ENCODE assay signal across 37 mouse cellular contexts in genomic region chr3:37090721-37091120, GRCm38 (mm10). TPM values are rescaled to one million over a fixed set of nuclear protein-coding genes. Genes with fewer than 3 reads are reported as not detected.
A peak's percentile ranks its signal among the peaks of the same experiment; 100 is the strongest.
DNase-seq lines count a peak whose midpoint lies in the region; ATAC-seq and TF ChIP-seq lines count a peak whose summit lies in the region.
"Had no signal": no experiment of that assay in that cellular context is flagged by ENCODE, and none has a peak within 500 bp of the region (broad histone marks: within the 10 kb centered on the region; RNA-seq: fewer than 3 reads in every experiment).

No protein-coding gene starts in this region.

- no peak overlapping the region for H3K4me3 ChIP-seq in forebrain, embryonic 13.5 days
- H3K4me3 ChIP-seq in forebrain, embryonic 11.5 days (ENCODE audit: low read depth, low read length): no peak overlapping the region
- H3K4me3 ChIP-seq in forebrain, postnatal 0 days (ENCODE audit: low read depth, low read length): no peak overlapping the region
- H3K4me3 ChIP-seq in midbrain, embryonic 11.5 days (ENCODE audit: low read depth, low read length): no peak overlapping the region
- H3K4me3 ChIP-seq: gastrocnemius, adult 2 months; heart, embryonic 13.5 days; hindbrain, embryonic 10.5 days; hindbrain, embryonic 15.5 days; kidney, embryonic 15.5 days; limb, embryonic 10.5 days; limb, embryonic 15.5 days; midbrain, embryonic 15.5 days; neural tube, embryonic 15.5 days; stomach, embryonic 15.5 days had no signal

- H3K9ac ChIP-seq in forebrain, embryonic 13.5 days: no peak overlapping the region
- no peak overlapping the region for H3K9ac ChIP-seq in forebrain, embryonic 11.5 days (ENCODE audit: low read length)
- no peak overlapping the region for H3K9ac ChIP-seq in forebrain, postnatal 0 days
- no peak overlapping the region for H3K9ac ChIP-seq in midbrain, embryonic 11.5 days (ENCODE audit: low read length)
- H3K9ac ChIP-seq: heart, embryonic 13.5 days; hindbrain, embryonic 15.5 days; kidney, embryonic 15.5 days; limb, embryonic 15.5 days; liver, embryonic 14.5 days; midbrain, embryonic 15.5 days; neural tube, embryonic 15.5 days; stomach, embryonic 15.5 days had no signal

- ATAC-seq in forebrain, embryonic 13.5 days: peak; percentile 82; the same call in 1 of the 2 replicates
- ATAC-seq in forebrain, embryonic 11.5 days (replicated peaks; ENCODE audit: low FRiP score): no peak
- peak; percentile 84 for ATAC-seq in forebrain, postnatal 0 days
- no peak for ATAC-seq in midbrain, embryonic 11.5 days (ENCODE audit: low FRiP score)
- ATAC-seq: activated CD4-positive, CD25-positive, alpha-beta regulatory T cell, adult 4 months; midbrain, embryonic 15.5 days had no signal

- H3K27me3 ChIP-seq in forebrain, embryonic 13.5 days: no peaks in the 10 kb centered on the region
- H3K27me3 ChIP-seq in forebrain, embryonic 11.5 days (ENCODE audit: control insufficient read depth, insufficient read depth, low read length): no peaks in the 10 kb centered on the region
- no peaks in the 10 kb centered on the region for H3K27me3 ChIP-seq in forebrain, postnatal 0 days (ENCODE audit: insufficient read depth, low read length)
- no peaks in the 10 kb centered on the region for H3K27me3 ChIP-seq in midbrain, embryonic 11.5 days (ENCODE audit: control insufficient read depth, insufficient read depth, low read length)
- H3K27me3 ChIP-seq: CH12.LX; heart, embryonic 13.5 days; hindbrain, embryonic 15.5 days; kidney, embryonic 15.5 days; limb, embryonic 15.5 days; midbrain, embryonic 15.5 days; neural tube, embryonic 15.5 days; stomach, embryonic 15.5 days had no signal

- no peaks in the 10 kb centered on the region for H3K4me1 ChIP-seq in forebrain, embryonic 13.5 days
- H3K4me1 ChIP-seq in forebrain, embryonic 11.5 days (replicated peaks; ENCODE audit: control insufficient read depth, insufficient read depth, low read length): no peaks in the 10 kb centered on the region
- no peaks in the 10 kb centered on the region for H3K4me1 ChIP-seq in forebrain, postnatal 0 days (ENCODE audit: insufficient read depth)
- H3K4me1 ChIP-seq in midbrain, embryonic 11.5 days (ENCODE audit: control insufficient read depth, insufficient read depth, low read length): no peaks in the 10 kb centered on the region
- H3K4me1 ChIP-seq: heart, embryonic 13.5 days; hindbrain, embryonic 10.5 days; hindbrain, embryonic 15.5 days; kidney, embryonic 15.5 days; limb, embryonic 10.5 days; limb, embryonic 15.5 days; midbrain, embryonic 15.5 days; neural tube, embryonic 15.5 days; stomach, embryonic 15.5 days had no signal

- no peak overlapping the region for H3K27ac ChIP-seq in forebrain, embryonic 13.5 days
- no peak overlapping the region for H3K27ac ChIP-seq in forebrain, embryonic 11.5 days (ENCODE audit: low read depth, low read length)
- no peak overlapping the region for H3K27ac ChIP-seq in forebrain, postnatal 0 days (ENCODE audit: low read depth, low read length)
- H3K27ac ChIP-seq in midbrain, embryonic 11.5 days (ENCODE audit: low read depth, low read length): no peak overlapping the region
- H3K27ac ChIP-seq: gastrocnemius, adult 2 months; heart, embryonic 13.5 days; hindbrain, embryonic 10.5 days; hindbrain, embryonic 15.5 days; kidney, embryonic 15.5 days; limb, embryonic 10.5 days; limb, embryonic 15.5 days; liver, embryonic 14.5 days; midbrain, embryonic 15.5 days; neural tube, embryonic 15.5 days; stomach, embryonic 15.5 days had no signal

- H3K36me3 ChIP-seq in forebrain, embryonic 13.5 days (ENCODE audit: poor library complexity, severe bottlenecking): no peaks in the 10 kb centered on the region
- H3K36me3 ChIP-seq in forebrain, embryonic 11.5 days (ENCODE audit: control insufficient read depth, insufficient read depth, low read length): no peaks in the 10 kb centered on the region
- no peaks in the 10 kb centered on the region for H3K36me3 ChIP-seq in forebrain, postnatal 0 days (ENCODE audit: insufficient read depth)
- no peaks in the 10 kb centered on the region for H3K36me3 ChIP-seq in midbrain, embryonic 11.5 days (ENCODE audit: control insufficient read depth, insufficient read depth, low read length)
- H3K36me3 ChIP-seq: heart, embryonic 13.5 days; hindbrain, embryonic 10.5 days; hindbrain, embryonic 15.5 days; kidney, embryonic 15.5 days; limb, embryonic 10.5 days; limb, embryonic 15.5 days; midbrain, embryonic 15.5 days; neural tube, embryonic 15.5 days; stomach, embryonic 15.5 days had no signal

- H3K4me2 ChIP-seq in forebrain, embryonic 13.5 days: no peak overlapping the region
- no peak overlapping the region for H3K4me2 ChIP-seq in forebrain, embryonic 11.5 days (ENCODE audit: low read depth, low read length, severe bottlenecking)
- H3K4me2 ChIP-seq in forebrain, postnatal 0 days (ENCODE audit: low read depth): no peak overlapping the region
- no peak overlapping the region for H3K4me2 ChIP-seq in midbrain, embryonic 11.5 days
- H3K4me2 ChIP-seq: heart, embryonic 13.5 days; hindbrain, embryonic 15.5 days; kidney, embryonic 15.5 days; limb, embryonic 15.5 days; midbrain, embryonic 15.5 days; neural tube, embryonic 15.5 days; stomach, embryonic 15.5 days had no signal

- TF ChIP-seq CTCF in forebrain, postnatal 0 days (IDR thresholded peaks at IDR 0.05; ENCODE audit: low read depth): no peak

- no peaks in the 10 kb centered on the region for H3K9me3 ChIP-seq in forebrain, embryonic 13.5 days (replicated peaks)
- no peaks in the 10 kb centered on the region for H3K9me3 ChIP-seq in forebrain, embryonic 11.5 days (ENCODE audit: control insufficient read depth, low read length)
- H3K9me3 ChIP-seq in forebrain, postnatal 0 days (ENCODE audit: low read length): no peaks in the 10 kb centered on the region
- no peaks in the 10 kb centered on the region for H3K9me3 ChIP-seq in midbrain, embryonic 11.5 days (ENCODE audit: control insufficient read depth, low read length)
- H3K9me3 ChIP-seq: heart, embryonic 13.5 days; hindbrain, embryonic 10.5 days; hindbrain, embryonic 15.5 days; kidney, embryonic 15.5 days; limb, embryonic 10.5 days; limb, embryonic 15.5 days; midbrain, embryonic 15.5 days; neural tube, embryonic 15.5 days; stomach, embryonic 15.5 days had no signal

- no peak for DNase-seq in forebrain, embryonic 11.5 days (ENCODE audit: low spot score)
- DNase-seq in forebrain, postnatal 0 days: peak; percentile 75
- DNase-seq in layer of hippocampus, adult 9-10 months (ENCODE audit: low spot score): peak; percentile 39
- DNase-seq in telencephalon, adult 2 months (ENCODE audit: low read depth, low spot score): peak; percentile 10
- no peak for DNase-seq in lung, postnatal 14 days
- no peak for DNase-seq in midbrain, embryonic 11.5 days (ENCODE audit: low spot score, missing footprints)
- no peak for DNase-seq in cerebellum, adult 18-20 months
- DNase-seq: adrenal gland, adult 2 months; cerebellum, adult 8-10 months; cerebellum, postnatal 25 days; gastrocnemius, adult 2 months; heart, postnatal 10 days; kidney, adult 18-20 months; kidney, postnatal 25 days; lung, adult 2 months; lung, postnatal 10 days; retina, postnatal 1 day; right cerebral cortex, postnatal 14 days; thymus, postnatal 25 days had no signal

RNA-seq across cellular contexts. Expression of gene Adad1, which starts 27.4 kb away (rescaled TPM):
- 0.22 and 0.34 TPM in 2 replicates for polyA plus RNA-seq in forebrain, embryonic 13.5 days (2015; fragmentation: Nextera tagmentation; extraction: Ambion mirVana)
- not detected in 2 replicates for polyA plus RNA-seq in forebrain, embryonic 11.5 days (2014; fragmentation: Nextera tagmentation; extraction: Ambion mirVana)
- total RNA-seq in forebrain, postnatal 0 days (2014; rRNA removed): 0.10 TPM in 1 of 2 replicates, not detected in the other
- not detected in 2 replicates for polyA plus RNA-seq in forebrain, postnatal 0 days (2015; fragmentation: Nextera tagmentation; extraction: Ambion mirVana)
- 0.54 and 0.74 TPM in 2 replicates for polyA plus RNA-seq in midbrain, embryonic 11.5 days (2014; fragmentation: Nextera tagmentation; extraction: Ambion mirVana)
- total RNA-seq: adrenal gland, adult 2 months; CH12.LX; gastrocnemius, adult 2 months; heart, adult 8-10 months; heart, postnatal 10 days; left cerebral cortex, postnatal 10 days had no signal
- polyA plus RNA-seq: activated CD4-positive, CD25-positive, alpha-beta regulatory T cell, adult 4 months; adrenal gland, adult 2 months; C2C12; lung, adult 2 months; neural tube, embryonic 15.5 days; stomach, embryonic 15.5 days had no signal

RNA-seq across cellular contexts. Expression of gene Il2, which starts 35.0 kb away (rescaled TPM):
- polyA plus RNA-seq in forebrain, embryonic 13.5 days (2015; fragmentation: Nextera tagmentation; extraction: Ambion mirVana): 0.40 TPM in 2 replicates
- 0.33 and 0.57 TPM in 2 replicates for polyA plus RNA-seq in forebrain, embryonic 11.5 days (2014; fragmentation: Nextera tagmentation; extraction: Ambion mirVana)
- total RNA-seq in forebrain, postnatal 0 days (2014; rRNA removed): not detected in 2 replicates
- polyA plus RNA-seq in forebrain, postnatal 0 days (2015; fragmentation: Nextera tagmentation; extraction: Ambion mirVana): 0.60 and 0.67 TPM in 2 replicates
- polyA plus RNA-seq in midbrain, embryonic 11.5 days (2014; fragmentation: Nextera tagmentation; extraction: Ambion mirVana): 0.39 and 0.49 TPM in 2 replicates
- total RNA-seq: adrenal gland, adult 2 months; ES-E14; gastrocnemius, adult 2 months; gastrocnemius, postnatal 4 days; heart, adult 8-10 months; heart, postnatal 10 days; left cerebral cortex, postnatal 10 days had no signal
- polyA plus RNA-seq: adrenal gland, adult 2 months; C2C12; kidney, embryonic 15.5 days; lung, adult 2 months had no signal

Comparison
In these comparisons a context has a peak if more than half of its experiments do, and no peak if none do; other contexts are left out.
1. ATAC-seq: peak in forebrain, embryonic 13.5 days (single experiment) and forebrain, postnatal 0 days (single experiment); none in forebrain, embryonic 11.5 days (single experiment) and midbrain, embryonic 11.5 days (single experiment).
2. DNase-seq: peak in forebrain, postnatal 0 days (single experiment), layer of hippocampus, adult 9-10 months (single experiment) and telencephalon, adult 2 months (single experiment); none in forebrain, embryonic 11.5 days (single experiment), lung, postnatal 14 days (single experiment), midbrain, embryonic 11.5 days (single experiment) and cerebellum, adult 18-20 months (0 of 2).